Mouse (Mus musculus): ENCODE results near the gene Olfr1157.

The Olfr1157 gene

GRCm38 (mm10) chr2:87968199-87968598 is at the start of gene Olfr1157:
Olfr1157 (minus strand) TSS chr2:87968299.
- no peak for DNase-seq (ENCODE audit: low spot score in 2 of 2)

GRCm38 (mm10) chr2:88007515-88008318 is 39.6 kb upstream of the Olfr1157 start, which contains the start of gene Olfr1160:
Olfr1160 (minus strand) TSS chr2:88008268.
- no peak for DNase-seq (ENCODE audit: low spot score in 2 of 2)

GRCm38 (mm10) chr2:87989813-87990212 is 21.7 kb upstream of the Olfr1157 start, which contains the start of gene Olfr1158:
Olfr1158 (plus strand) TSS chr2:87990113.
- DNase-seq (ENCODE audit: low spot score in 2 of 2): no peak

- no peak for DNase-seq (ENCODE audit: low spot score in 2 of 2)
These were observed 6.5 kb upstream of the Olfr1157 start, which contains the start of gene Olfr74 for GRCm38 (mm10) chr2:87974563-87974962. Olfr74 (minus strand) TSS chr2:87974663.

- no peak for DNase-seq (ENCODE audit: low spot score in 2 of 2)
These were observed 15.1 kb downstream of the Olfr1157 start, which contains the start of gene Olfr1156 for GRCm38 (mm10) chr2:87953000-87953399. Olfr1156 (minus strand) TSS chr2:87953100.

- DNase-seq (ENCODE audit: low spot score in 2 of 2): no peak
These were observed 23.1 kb downstream of the Olfr1157 start, which contains the start of gene Olfr1155 for GRCm38 (mm10) chr2:87945037-87945436. Olfr1155 (minus strand) TSS chr2:87945137.

Data from cerebellum, postnatal 4 days (tissue).